Comparison of ENCODE assay signal across 26 mouse cellular contexts in the genomic region with DNA sequence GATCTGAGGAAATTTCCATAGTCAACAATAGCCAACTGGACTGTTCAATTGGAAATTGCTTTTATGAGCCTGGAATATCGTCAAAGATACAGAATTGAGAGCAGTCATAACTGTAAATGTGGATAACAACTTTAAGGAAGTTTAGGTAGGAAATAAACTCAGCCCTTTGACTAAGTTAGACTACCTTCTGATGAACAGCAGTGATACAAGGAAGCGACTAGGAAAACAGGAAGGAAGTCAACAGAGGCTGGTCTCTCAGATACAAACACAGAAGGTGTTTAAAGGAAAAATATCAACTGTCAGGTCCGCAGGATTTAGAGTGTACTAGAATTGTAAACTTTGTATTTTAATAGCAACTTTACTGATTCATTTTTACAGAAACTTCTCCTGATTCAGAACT.
"Had no signal": no experiment of that assay in that cellular context is flagged by ENCODE, and none has a peak within 500 bp of the region (broad histone marks: within the 10 kb centered on the region; RNA-seq: fewer than 3 reads in every experiment).

No protein-coding gene starts in this region.

- DNase-seq: cerebellum, postnatal 10 days; cerebellum, postnatal 14 days; cerebellum, postnatal 25 days; cerebellum, postnatal 36 days; embryo, embryonic 11 days; forebrain, postnatal 0 days; gastrocnemius, adult 2 months; gastrocnemius, postnatal 10 days; gastrocnemius, postnatal 14 days; gastrocnemius, postnatal 25 days; gastrocnemius, postnatal 36 days; heart, adult 11 months; heart, adult 18-20 months; heart, adult 2 months had no signal

- H3K27ac ChIP-seq: embryonic facial prominence, embryonic 10.5 days; embryonic facial prominence, embryonic 12.5 days; embryonic facial prominence, embryonic 13.5 days; embryonic facial prominence, embryonic 15.5 days; forebrain, embryonic 10.5 days; forebrain, embryonic 12.5 days; forebrain, embryonic 13.5 days; forebrain, embryonic 15.5 days; gastrocnemius, adult 2 months; heart, adult 2 months; heart, embryonic 10.5 days had no signal

- ATAC-seq: forebrain, embryonic 13.5 days; forebrain, embryonic 14.5 days; forebrain, embryonic 15.5 days; forebrain, embryonic 16.5 days; forebrain, postnatal 0 days had no signal

- H3K36me3 ChIP-seq: embryonic facial prominence, embryonic 10.5 days; embryonic facial prominence, embryonic 12.5 days; embryonic facial prominence, embryonic 13.5 days; embryonic facial prominence, embryonic 15.5 days; forebrain, embryonic 10.5 days; forebrain, embryonic 12.5 days; forebrain, embryonic 15.5 days; heart, embryonic 10.5 days had no signal

- H3K4me3 ChIP-seq: embryonic facial prominence, embryonic 10.5 days; embryonic facial prominence, embryonic 12.5 days; embryonic facial prominence, embryonic 13.5 days; embryonic facial prominence, embryonic 15.5 days; erythroblast, embryonic 14.5 days; forebrain, embryonic 10.5 days; forebrain, embryonic 12.5 days; forebrain, embryonic 13.5 days; forebrain, embryonic 15.5 days; gastrocnemius, adult 2 months; heart, adult 2 months; heart, embryonic 10.5 days had no signal

- H3K9me3 ChIP-seq: embryonic facial prominence, embryonic 10.5 days; embryonic facial prominence, embryonic 12.5 days; embryonic facial prominence, embryonic 13.5 days; embryonic facial prominence, embryonic 15.5 days; forebrain, embryonic 10.5 days; forebrain, embryonic 12.5 days; forebrain, embryonic 13.5 days; forebrain, embryonic 15.5 days; heart, embryonic 10.5 days had no signal

- H3K9ac ChIP-seq: embryonic facial prominence, embryonic 12.5 days; embryonic facial prominence, embryonic 13.5 days; embryonic facial prominence, embryonic 15.5 days; forebrain, embryonic 12.5 days; forebrain, embryonic 13.5 days; forebrain, embryonic 15.5 days; forebrain, postnatal 0 days had no signal

- H3K4me1 ChIP-seq: embryonic facial prominence, embryonic 10.5 days; embryonic facial prominence, embryonic 12.5 days; embryonic facial prominence, embryonic 13.5 days; embryonic facial prominence, embryonic 15.5 days; forebrain, embryonic 10.5 days; forebrain, embryonic 12.5 days; forebrain, embryonic 13.5 days; forebrain, embryonic 15.5 days; heart, embryonic 10.5 days had no signal

- H3K4me2 ChIP-seq: embryonic facial prominence, embryonic 12.5 days; embryonic facial prominence, embryonic 13.5 days; embryonic facial prominence, embryonic 15.5 days; forebrain, embryonic 12.5 days; forebrain, embryonic 13.5 days; forebrain, embryonic 15.5 days had no signal

- H3K27me3 ChIP-seq: embryonic facial prominence, embryonic 12.5 days; embryonic facial prominence, embryonic 13.5 days; embryonic facial prominence, embryonic 15.5 days; forebrain, embryonic 12.5 days; forebrain, embryonic 13.5 days; forebrain, embryonic 15.5 days had no signal
